Mouse (Mus musculus): ENCODE measurements at regions not wholly inside any gene's neighbourhood (a gene's known extent, or its start where the extent isn't known, plus 50 kb on each side); places are given as distances from the start of the nearest gene placed in this dataset.
"Not testable (repeated sequence)": the region's sequence is repeated elsewhere in the genome, so short reads cannot be mapped to it uniquely, and the experiment has no call there.

DNA sequence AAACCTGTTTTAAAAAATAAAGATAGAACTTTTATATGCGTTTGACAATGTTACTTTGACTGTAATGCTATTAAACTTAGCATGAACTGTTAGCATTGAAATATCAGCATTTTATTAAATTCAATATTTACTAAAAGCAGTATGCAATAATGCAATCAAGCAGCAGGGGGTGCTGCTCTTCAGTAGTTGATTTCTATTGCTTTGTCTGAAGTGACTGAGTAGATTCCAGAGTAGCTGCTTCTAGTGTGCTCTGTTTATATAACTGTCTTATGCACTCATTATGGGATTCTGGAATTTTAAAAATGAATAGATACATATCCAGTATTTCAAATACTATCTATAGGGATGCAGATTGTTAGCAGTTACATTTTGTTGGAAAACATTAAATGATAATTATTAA is 146.2 kb downstream of the Gm28710 start:
- no peak for DNase-seq (ENCODE audit: low spot score)

- DNase-seq (ENCODE audit: low spot score), result no peak
Measured at GRCm38 (mm10) chr5:16947430-16947829, 155.8 kb downstream of the Gm28710 start.

GRCm38 (mm10) chr5:16967735-16968134 is 176.1 kb downstream of the Gm28710 start:
- no peak for DNase-seq (ENCODE audit: low spot score)

GRCm38 (mm10) chr5:16968817-16969216 is 177.2 kb downstream of the Gm28710 start:
- not testable (repeated sequence) for DNase-seq (ENCODE audit: low spot score)

GRCm38 (mm10) chr5:16973206-16973896 is 181.7 kb downstream of the Gm28710 start:
- peak; percentile 17 for DNase-seq (ENCODE audit: low spot score)

GRCm38 (mm10) chr5:16976006-16976405 is 184.4 kb downstream of the Gm28710 start:
- no peak for DNase-seq (ENCODE audit: low spot score)

DNA sequence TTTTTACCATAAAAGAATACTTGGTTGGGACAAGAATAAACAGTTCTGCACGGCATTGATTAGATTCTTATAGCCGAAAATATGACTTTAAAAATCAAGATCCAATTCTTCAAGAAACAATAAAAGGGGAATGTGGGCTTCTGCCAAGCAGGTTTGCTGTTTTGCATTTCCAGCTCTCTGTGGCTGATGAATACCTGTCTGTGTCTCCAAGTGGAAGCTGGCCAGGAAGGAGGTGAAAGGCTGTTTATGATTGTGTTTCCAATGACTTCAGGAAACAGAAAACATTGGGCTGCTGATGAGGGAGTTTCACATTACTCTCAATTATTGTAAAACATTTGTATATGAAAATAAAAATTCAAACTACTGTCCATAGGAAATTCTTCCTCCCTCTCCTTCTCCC is 193.3 kb downstream of the Gm28710 start:
- no peak for DNase-seq (ENCODE audit: low spot score)

- no peak for DNase-seq (ENCODE audit: low spot score)
Measured at GRCm38 (mm10) chr5:16991518-16991917, 199.9 kb downstream of the Gm28710 start.

- no peak for DNase-seq (ENCODE audit: low spot score)
Measured at GRCm38 (mm10) chr5:16999183-16999582, 207.6 kb downstream of the Gm28710 start.

GRCm38 (mm10) chr5:17006807-17007522 is 215.4 kb downstream of the Gm28710 start:
- no peak for DNase-seq (ENCODE audit: low spot score)

DNA sequence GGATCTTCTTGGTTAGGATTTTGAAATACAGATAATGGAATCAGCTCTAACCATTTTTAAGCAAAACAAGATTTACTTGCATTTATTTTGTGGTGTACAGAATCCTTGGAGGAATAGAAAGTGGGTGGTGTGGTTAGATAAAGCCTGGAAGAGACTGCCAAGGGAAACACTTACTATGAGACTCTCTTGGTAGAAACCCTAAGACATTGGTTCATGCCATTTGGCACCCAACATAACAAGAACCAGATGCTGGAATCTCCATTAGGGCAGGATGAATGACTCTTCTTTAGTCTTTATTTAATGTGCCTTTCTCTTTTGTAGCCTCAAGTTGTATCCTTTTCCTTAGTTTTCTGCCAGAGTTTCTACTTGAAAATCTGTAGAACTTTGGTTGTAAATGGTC is 230.0 kb downstream of the Gm28710 start:
- no peak for DNase-seq (ENCODE audit: low spot score)

DNA sequence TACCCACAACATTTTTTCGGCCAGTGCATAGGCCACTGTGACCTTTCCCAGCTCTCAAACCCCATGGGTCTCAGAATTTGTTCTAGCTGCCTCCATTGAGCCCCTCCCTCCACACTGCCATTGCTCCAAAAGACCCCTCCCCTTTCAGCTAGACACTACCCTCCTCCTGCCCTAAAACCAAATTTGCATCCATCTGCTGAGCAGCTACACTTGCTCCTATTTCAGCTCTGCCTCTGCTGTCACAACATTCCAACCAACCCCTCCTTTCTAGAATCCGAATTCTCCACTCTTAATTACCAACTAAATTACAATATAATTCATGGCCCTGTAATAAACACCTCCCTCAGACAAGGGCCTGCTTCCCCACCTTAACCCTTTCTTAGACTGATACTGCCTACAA is 262.3 kb downstream of the Gm28710 start:
- no peak for DNase-seq (ENCODE audit: low spot score)

DNA sequence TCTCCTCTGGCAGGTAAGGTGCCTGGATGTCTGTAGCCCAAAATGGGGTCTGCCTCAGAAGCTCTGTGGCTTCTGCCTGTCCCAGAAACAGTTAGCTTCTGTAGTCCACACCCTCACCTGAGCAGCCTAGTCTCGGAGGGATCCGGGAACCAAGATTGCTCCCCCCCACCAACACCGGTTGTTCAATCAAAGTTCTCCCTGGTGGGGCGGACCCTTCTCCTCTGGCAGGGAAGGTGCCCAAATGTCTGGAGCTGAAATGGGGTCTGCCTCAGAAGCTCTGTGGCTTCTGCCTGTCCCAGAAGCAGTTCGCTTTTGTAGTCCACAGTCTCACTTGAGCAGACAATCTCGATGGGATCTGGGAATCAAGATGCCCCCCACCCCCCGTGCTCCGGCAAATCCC is 273.0 kb downstream of the Gm28710 start:
- DNase-seq (ENCODE audit: low spot score), result no peak

DNA sequence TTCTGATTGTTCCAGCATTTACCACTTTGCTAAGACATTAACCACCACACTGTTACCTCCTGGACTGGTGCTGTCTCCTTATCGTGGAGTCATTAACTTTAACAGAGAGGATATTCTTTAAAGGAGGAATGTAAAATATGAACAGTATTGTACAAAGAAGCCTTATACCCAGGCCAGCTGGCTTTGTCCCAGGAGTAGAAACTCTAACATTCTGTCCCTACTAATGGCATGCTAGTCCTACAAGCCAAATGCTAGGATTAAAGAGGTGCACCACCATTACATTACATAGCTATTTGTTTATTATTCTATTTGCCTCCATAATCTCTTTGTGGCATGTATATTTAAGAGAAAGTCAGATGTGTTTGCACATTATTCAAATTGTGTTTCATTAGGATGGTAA is 288.8 kb downstream of the Gm28710 start:
- DNase-seq (ENCODE audit: low spot score), result no peak

DNA sequence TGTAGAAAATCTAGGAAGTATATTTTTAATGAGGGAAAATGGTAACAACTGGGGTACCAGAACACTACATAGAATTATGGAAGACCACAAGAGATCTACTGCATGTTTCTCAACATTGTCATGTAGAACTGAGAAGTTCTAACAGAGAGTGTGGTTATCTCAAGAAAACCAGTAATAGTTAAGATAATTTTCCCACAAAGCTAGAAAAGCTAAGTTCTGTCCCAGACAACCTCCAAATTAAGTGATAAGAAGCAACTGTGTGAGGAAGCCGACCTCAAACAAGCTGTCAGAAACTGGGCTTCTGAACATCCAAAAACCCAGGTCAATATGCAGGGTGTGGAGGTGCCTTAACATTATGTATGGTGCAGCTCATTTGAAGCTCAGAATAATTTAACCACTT is 261.4 kb upstream of the Speer4f2 start:
- DNase-seq (ENCODE audit: low spot score), result no peak

DNA sequence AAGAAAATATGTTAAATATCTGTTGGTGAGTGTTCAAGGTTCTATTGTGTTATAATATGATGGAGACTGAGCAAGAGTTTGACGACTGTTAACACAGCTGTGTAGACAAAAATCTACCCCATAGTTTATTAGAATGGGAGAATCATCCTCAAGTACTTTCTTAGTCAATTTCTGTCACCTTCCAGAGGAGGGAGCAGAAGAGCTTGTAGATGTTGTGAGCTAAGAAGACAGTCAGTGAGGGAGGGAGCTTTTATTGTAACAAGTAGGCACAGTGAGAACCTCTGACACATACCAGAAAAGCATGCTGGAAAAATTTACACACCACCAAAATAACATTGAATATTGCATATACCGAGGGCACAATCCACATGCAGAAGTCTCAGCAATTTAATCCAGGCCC is 261.0 kb upstream of the Speer4f2 start:
- no peak for DNase-seq (ENCODE audit: low spot score)

- DNase-seq (ENCODE audit: low spot score), result no peak
Measured at GRCm38 (mm10) chr5:17115035-17115434, 257.9 kb upstream of the Speer4f2 start.

- DNase-seq (ENCODE audit: low spot score), result no peak
Measured at GRCm38 (mm10) chr5:17116072-17116471, 256.9 kb upstream of the Speer4f2 start.

DNA sequence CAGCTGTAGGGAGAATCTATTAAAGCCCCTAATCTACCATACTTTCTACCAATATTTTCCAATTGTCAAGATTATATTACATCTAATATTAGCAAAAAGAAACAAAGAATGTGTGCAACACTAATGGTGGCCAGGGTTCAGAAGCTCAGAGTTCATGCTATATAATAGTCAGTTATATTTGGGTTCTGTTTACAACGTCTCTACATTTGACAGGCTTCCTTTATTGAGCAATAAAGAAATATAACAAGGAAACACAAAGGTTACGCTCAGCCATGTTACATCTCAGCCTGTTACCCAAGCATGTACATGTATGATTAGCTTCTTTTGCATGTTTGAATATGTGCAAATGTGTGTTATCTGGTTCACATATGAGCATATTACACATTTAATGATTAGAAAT is 247.7 kb upstream of the Speer4f2 start:
- no peak for DNase-seq (ENCODE audit: low spot score)

- no peak for DNase-seq (ENCODE audit: low spot score)
Measured at GRCm38 (mm10) chr5:17127501-17127900, 245.5 kb upstream of the Speer4f2 start.

- peak; percentile 11 for DNase-seq (ENCODE audit: low spot score)
Measured at GRCm38 (mm10) chr5:17135489-17135888, 237.5 kb upstream of the Speer4f2 start.

- no peak for DNase-seq (ENCODE audit: low spot score)
Measured at GRCm38 (mm10) chr5:17141555-17141954, 231.4 kb upstream of the Speer4f2 start.

GRCm38 (mm10) chr5:17174562-17174961 is 198.4 kb upstream of the Speer4f2 start:
- DNase-seq (ENCODE audit: low spot score), result no peak

GRCm38 (mm10) chr5:17176771-17177170 is 196.2 kb upstream of the Speer4f2 start:
- no peak for DNase-seq (ENCODE audit: low spot score)
